Mouse (Mus musculus): Measurements from ENCODE around the gene Dcaf5. TPM values are rescaled to one million over a fixed set of nuclear protein-coding genes. Genes with fewer than 3 reads are reported as not detected.

The Dcaf5 gene
- total and polyA plus RNA-seq, 2 experiments from 2014 or later, result 19.6 to 55.5 TPM

- H3K27me3 ChIP-seq (ENCODE audit: insufficient read depth, low read length), result no peaks in the 10 kb centered on the region
- H3K4me1 ChIP-seq (ENCODE audit: insufficient read depth, low read length), result 0 out of 2 replicates have a peak, but pooled peaks cover 3% of the 10 kb centered on the region
- H3K9ac ChIP-seq (replicated peaks; ENCODE audit: low read length), result no peak overlapping the region
- no peak overlapping the region for H3K4me3 ChIP-seq (ENCODE audit: low read length)
- H3K4me2 ChIP-seq (ENCODE audit: low read depth, low read length), result no peak overlapping the region
- 80% methylated on average over 8 of the region's 8 CpGs for WGBS
- H3K36me3 ChIP-seq (ENCODE audit: insufficient read depth, low read length), result no peaks in the 10 kb centered on the region
- ATAC-seq, result no peak
- no peaks in the 10 kb centered on the region for H3K9me3 ChIP-seq (ENCODE audit: low read length)
- no peak overlapping the region for H3K27ac ChIP-seq
- DNase-seq (ENCODE audit: low spot score), result no peak
- no peak for TF ChIP-seq CTCF (IDR thresholded peaks at IDR 0.05; ENCODE audit: low read depth)
Observed at GRCm38 (mm10) chr12:80330819-80331218, 105.6 kb downstream of the Dcaf5 start.

- no peak overlapping the region for H3K9ac ChIP-seq (replicated peaks; ENCODE audit: low read length)
- 41% methylated on average over 2 of the region's 2 CpGs for WGBS
- no peaks in the 10 kb centered on the region for H3K27me3 ChIP-seq (ENCODE audit: insufficient read depth, low read length)
- DNase-seq (ENCODE audit: low spot score), result no peak
- no peak overlapping the region for H3K27ac ChIP-seq
- H3K4me1 ChIP-seq (ENCODE audit: insufficient read depth, low read length), result 0 out of 2 replicates have a peak, but pooled peaks cover 3% of the 10 kb centered on the region
- no peaks in the 10 kb centered on the region for H3K9me3 ChIP-seq (ENCODE audit: low read length)
- ATAC-seq, result no peak
- no peaks in the 10 kb centered on the region for H3K36me3 ChIP-seq (ENCODE audit: insufficient read depth, low read length)
- H3K4me3 ChIP-seq (ENCODE audit: low read length), result no peak overlapping the region
- no peak overlapping the region for H3K4me2 ChIP-seq (ENCODE audit: low read depth, low read length)
- TF ChIP-seq CTCF (IDR thresholded peaks at IDR 0.05; ENCODE audit: low read depth), result no peak
Observed at GRCm38 (mm10) chr12:80329641-80330040, 106.8 kb downstream of the Dcaf5 start.

- Histone ChIP-seq H3K36me3 (ENCODE audit: insufficient read depth, low read length) (no peaks in the 10 kb centered on the region), H3K27ac (no peak overlapping the region), H3K4me3 (ENCODE audit: low read length) (no peak overlapping the region), H3K9ac (replicated peaks; ENCODE audit: low read length) (no peak overlapping the region), H3K4me1 (ENCODE audit: insufficient read depth, low read length) (no peaks in the 10 kb centered on the region), H3K9me3 (ENCODE audit: low read length) (no peaks in the 10 kb centered on the region), H3K27me3 (ENCODE audit: insufficient read depth, low read length) (no peaks in the 10 kb centered on the region), H3K4me2 (ENCODE audit: low read depth, low read length) (no peak overlapping the region)
- TF ChIP-seq CTCF (IDR thresholded peaks at IDR 0.05; ENCODE audit: low read depth), result no peak
- ATAC-seq, result no peak
- DNase-seq (ENCODE audit: low spot score), result no peak
Observed at GRCm38 (mm10) chr12:80326047-80326446, 110.4 kb downstream of the Dcaf5 start.

GRCm38 (mm10) chr12:80324785-80325131 lies 111.6 kb downstream of the Dcaf5 start:
- no peak overlapping the region for H3K4me3 ChIP-seq (ENCODE audit: low read length)

GRCm38 (mm10) chr12:80324051-80324784 lies 112.2 kb downstream of the Dcaf5 start:
- Histone ChIP-seq H3K4me2 (ENCODE audit: low read depth, low read length) (no peak overlapping the region), H3K4me1 (ENCODE audit: insufficient read depth, low read length) (no peaks in the 10 kb centered on the region), H3K36me3 (ENCODE audit: insufficient read depth, low read length) (no peaks in the 10 kb centered on the region), H3K27me3 (ENCODE audit: insufficient read depth, low read length) (no peaks in the 10 kb centered on the region), H3K4me3 (ENCODE audit: low read length) (no peak overlapping the region), H3K27ac (no peak overlapping the region), H3K9me3 (ENCODE audit: low read length) (no peaks in the 10 kb centered on the region), H3K9ac (replicated peaks; ENCODE audit: low read length) (no peak overlapping the region)
- no peak for DNase-seq (ENCODE audit: low spot score)
- 81% methylated on average over 9 of the region's 9 CpGs for WGBS
- TF ChIP-seq CTCF (IDR thresholded peaks at IDR 0.05; ENCODE audit: low read depth), result no peak
- no peak for ATAC-seq

More at GRCm38 (mm10) chr12:80324785-80325131, 111.6 kb downstream of the Dcaf5 start:
- H3K4me2 ChIP-seq (ENCODE audit: low read depth, low read length), result no peak overlapping the region
- DNase-seq (ENCODE audit: low spot score) (no peak), ATAC-seq (no peak)
- no peaks in the 10 kb centered on the region for H3K27me3 ChIP-seq (ENCODE audit: insufficient read depth, low read length)
- no peaks in the 10 kb centered on the region for H3K4me1 ChIP-seq (ENCODE audit: insufficient read depth, low read length)
- WGBS, result 80% methylated on average over 1 of the region's 1 CpGs
- H3K9ac ChIP-seq (replicated peaks; ENCODE audit: low read length), result no peak overlapping the region
- no peak overlapping the region for H3K27ac ChIP-seq
- TF ChIP-seq CTCF (IDR thresholded peaks at IDR 0.05; ENCODE audit: low read depth), result no peak
- H3K36me3 ChIP-seq (ENCODE audit: insufficient read depth, low read length), result no peaks in the 10 kb centered on the region
- no peaks in the 10 kb centered on the region for H3K9me3 ChIP-seq (ENCODE audit: low read length)

- Histone ChIP-seq H3K9me3 (ENCODE audit: low read length) (no peaks in the 10 kb centered on the region), H3K36me3 (ENCODE audit: insufficient read depth, low read length) (no peaks in the 10 kb centered on the region), H3K4me1 (ENCODE audit: insufficient read depth, low read length) (no peaks in the 10 kb centered on the region), H3K4me3 (ENCODE audit: low read length) (no peak overlapping the region), H3K4me2 (ENCODE audit: low read depth, low read length) (no peak overlapping the region), H3K27me3 (ENCODE audit: insufficient read depth, low read length) (no peaks in the 10 kb centered on the region), H3K9ac (replicated peaks; ENCODE audit: low read length) (no peak overlapping the region), H3K27ac (no peak overlapping the region)
- no peak for TF ChIP-seq CTCF (IDR thresholded peaks at IDR 0.05; ENCODE audit: low read depth)
- 71% methylated on average over 8 of the region's 8 CpGs for WGBS
- ATAC-seq, result no peak
- no peak for DNase-seq (ENCODE audit: low spot score)
Observed at GRCm38 (mm10) chr12:80323371-80324050, 112.9 kb downstream of the Dcaf5 start.

GRCm38 (mm10) chr12:80322494-80322893 lies 113.9 kb downstream of the Dcaf5 start:
- H3K4me3 ChIP-seq (ENCODE audit: low read length), result no peak overlapping the region
- 60% methylated on average over 6 of the region's 6 CpGs for WGBS
- no peak overlapping the region for H3K9ac ChIP-seq (replicated peaks; ENCODE audit: low read length)
- no peak for DNase-seq (ENCODE audit: low spot score)
- H3K27ac ChIP-seq, result no peak overlapping the region
- no peak overlapping the region for H3K4me2 ChIP-seq (ENCODE audit: low read depth, low read length)
- H3K4me1 ChIP-seq (ENCODE audit: insufficient read depth, low read length), result no peaks in the 10 kb centered on the region
- TF ChIP-seq CTCF (IDR thresholded peaks at IDR 0.05; ENCODE audit: low read depth), result no peak
- ATAC-seq, result no peak
- no peaks in the 10 kb centered on the region for H3K36me3 ChIP-seq (ENCODE audit: insufficient read depth, low read length)
- H3K27me3 ChIP-seq (ENCODE audit: insufficient read depth, low read length), result no peaks in the 10 kb centered on the region
- H3K9me3 ChIP-seq (ENCODE audit: low read length), result no peaks in the 10 kb centered on the region
